Mouse (Mus musculus) brain, embryonic 14.5 days (tissue): ENCODE data around the gene Hnrnpm.

Experiments
- CTCF ChIP-seq: fragments of 200-500 bp; IDR thresholded peaks from 2 replicates; pipeline ENCODE4 v1.5.1; 2012; ENCODE audit warnings: inconsistent platforms, mild to moderate bottlenecking, moderate library complexity, borderline replicate concordance; ENCODE audit not compliant: insufficient read depth, insufficient read length; ENCODE audit errors: extremely low read depth
- POLR2A ChIP-seq: fragments of 200-500 bp; IDR thresholded peaks from 2 replicates; pipeline ENCODE4 v1.6.1; 2012; ENCODE audit warnings: mild to moderate bottlenecking, inconsistent platforms, borderline replicate concordance; ENCODE audit not compliant: poor library complexity, insufficient read depth, insufficient read length, severe bottlenecking; ENCODE audit errors: extremely low read depth

- no peak for TF ChIP-seq CTCF
- no peak for TF ChIP-seq POLR2A
Observed at GRCm38 (mm10) chr17:33645073-33645472, 41.6 kb downstream of the Hnrnpm start.
